Mouse (Mus musculus) Patski (cell line): ENCODE results near the gene Snf8. TPM values are rescaled to one million over a fixed set of nuclear protein-coding genes. Genes with fewer than 3 reads are reported as not detected.

Experiments
- ATAC-seq: fragments of 100-300 bp; one replicate; pipeline ENCODE4 v1.8.0; 2021
- CTCF ChIA-PET: fragments of 350-600 bp; sonication (Branson Sonifier 250); formaldehyde crosslinking; loops from one replicate; lab custom pipeline; 2022; ENCODE audit warnings: inconsistent platforms; lab: Charles Lee
- POLR2A ChIA-PET: fragments of 350-600 bp; sonication (Branson Sonifier 250); formaldehyde crosslinking; loops from one replicate; lab custom pipeline; 2022; ENCODE audit warnings: antibody characterized with exemption, inconsistent platforms; lab: Charles Lee
- DNase-seq: peaks from one replicate; pipeline ENCODE4 v3.0.0-alpha.2; 2011; ENCODE audit warnings: low read depth, low spot score
- H3K27me3 ChIP-seq: fragments of 371-371 bp; one replicate; pipeline ENCODE4 v1.5.1; 2021
- CTCF ChIP-seq: fragments of 100-300 bp; IDR thresholded peaks from one replicate; pipeline ENCODE4 v1.5.1; 2021
- in situ Hi-C: fragments of 300-500 bp; cut with MboI; formaldehyde crosslinking; loops from 3 replicates; pipeline ENCODE4 v1.11.1; 2018; ENCODE audit warnings: low pct_unique_long_range_greater_than_20kb, mixed read lengths
- polyA plus RNA-seq: library from polyadenylated mRNA; unstranded; gene quantifications from one replicate; pipeline ENCODE4 v1.2.3, GENCODE M21; 2021

Gene Snf8
- 100 TPM for polyA plus RNA-seq

DNA sequence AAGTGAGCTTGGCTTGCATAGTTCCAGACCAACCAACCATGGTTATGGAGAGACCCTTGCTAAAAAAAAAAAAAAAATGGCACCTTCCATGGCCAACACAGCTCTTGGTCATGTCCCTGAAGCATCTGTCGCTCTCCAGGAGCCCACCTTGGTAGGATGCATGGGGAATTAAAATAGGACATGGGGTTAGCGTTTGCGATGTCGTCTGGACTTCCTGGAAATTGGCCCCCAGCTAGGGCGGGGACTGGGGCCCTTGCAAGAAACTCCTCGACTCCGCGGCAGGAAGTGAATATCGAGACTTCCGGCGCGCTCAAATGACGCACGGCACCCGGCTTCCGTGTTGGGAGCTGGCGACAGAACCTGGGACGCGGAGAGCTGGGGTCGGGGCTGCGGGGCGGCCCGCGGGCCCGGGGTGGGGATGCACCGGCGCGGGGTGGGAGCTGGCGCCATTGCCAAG is at the start of gene Snf8:
TSS of gene Snf8 (plus strand) at position 290 of the 457 bp plus-strand sequence.
- H3K27me3 ChIP-seq = no peaks in the 10 kb centered on the region
- TF ChIP-seq CTCF = no peak
- ATAC-seq (peak; percentile 35), DNase-seq (peak; percentile 67)
- in situ Hi-C loops = no loop called here
- CTCF ChIA-PET = interaction anchor here (0.8 to 1.6 kb wide), 4 partner anchors 54 to 207 kb away, joined by 3 to 5 read pairs (median 4); no protein-coding TSS in a partner anchor
- POLR2A ChIA-PET = interaction anchor here (0.6 to 1.2 kb wide), 4 partner anchors 28 to 899 kb away, joined by 3 to 7 read pairs (median 4); no protein-coding TSS in a partner anchor

DNA sequence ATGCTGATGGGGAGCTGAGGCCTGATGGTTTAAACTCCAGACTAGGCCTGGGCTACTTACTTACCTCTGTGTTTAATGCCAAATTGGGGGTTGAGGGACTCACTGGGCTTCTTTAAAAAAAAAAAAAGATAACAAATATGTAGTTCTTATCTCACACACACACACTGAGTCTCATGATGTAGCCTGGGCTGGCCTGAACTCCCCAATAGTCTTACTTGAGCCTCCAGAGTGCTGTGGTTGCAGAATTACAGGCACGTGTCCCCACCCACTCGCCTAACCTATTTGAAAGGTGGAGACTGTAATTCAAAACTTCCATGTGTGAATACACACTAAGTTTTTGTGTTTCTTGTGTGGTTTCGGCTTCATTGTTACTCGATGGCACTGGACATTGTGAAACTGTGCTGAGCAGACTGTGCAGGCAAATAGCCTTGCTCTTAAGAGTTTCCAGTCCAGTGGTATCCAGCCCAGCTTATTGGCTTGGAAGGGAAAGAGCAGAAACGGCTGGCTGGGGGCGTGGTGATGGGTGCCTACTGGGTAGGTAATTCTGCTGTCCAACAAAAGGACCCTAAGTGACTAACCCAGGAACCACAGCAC is 46.7 kb upstream of the Snf8 start:
- ATAC-seq (no peak), DNase-seq (no peak)
- ChIA-PET CTCF (no interaction called here), POLR2A (no interaction called here)
- H3K27me3 ChIP-seq = no peaks in the 10 kb centered on the region
- TF ChIP-seq CTCF = no peak
- in situ Hi-C loops = loop anchor here (25.0 kb wide), 1 partner anchor 101 kb away; no protein-coding TSS in a partner anchor

DNA sequence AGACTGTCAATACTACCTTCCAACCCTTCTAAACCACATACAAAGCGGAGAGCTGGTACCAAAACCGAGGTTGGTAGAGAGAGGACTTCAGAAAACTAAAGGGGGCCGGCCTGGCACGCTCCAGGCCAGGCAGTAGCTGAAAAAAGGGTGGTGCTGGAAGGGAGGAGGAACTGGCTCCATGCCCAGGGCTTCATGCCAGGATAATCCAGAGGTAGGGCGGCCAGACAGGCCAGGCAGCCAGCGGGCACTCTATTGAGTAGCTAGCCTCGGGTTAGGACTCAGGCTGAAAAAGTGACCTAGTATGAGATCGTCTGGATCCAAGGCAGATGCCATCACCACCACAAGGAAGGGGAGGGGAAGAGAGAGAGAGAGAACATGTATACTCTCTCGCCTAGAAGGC is 46.2 kb upstream of the Snf8 start:
- ATAC-seq (peak; percentile 26), DNase-seq (no peak)

DNA sequence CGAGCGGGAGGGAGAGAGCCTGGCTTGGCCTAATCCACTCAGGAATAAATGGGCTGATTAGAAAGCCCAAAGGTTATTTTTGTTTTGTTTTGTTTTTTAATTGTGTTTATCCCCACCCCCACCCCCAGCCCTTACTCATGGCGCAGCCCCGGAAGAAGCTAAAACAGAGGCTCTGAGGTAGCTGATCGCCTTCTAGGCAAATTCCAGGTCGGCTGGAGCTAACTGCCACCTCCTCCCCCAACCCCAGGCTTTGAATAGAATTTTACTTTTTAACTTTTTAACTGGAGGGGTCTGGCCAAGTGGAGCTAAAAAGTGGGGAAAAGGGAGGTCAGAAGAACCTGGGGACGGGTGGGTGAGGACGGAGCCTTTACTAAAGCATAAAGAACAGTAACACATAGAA is 44.8 kb upstream of the Snf8 start:
- in situ Hi-C loops = loop anchor here (25.0 kb wide), 1 partner anchor 103 kb away; no protein-coding TSS in a partner anchor
- H3K27me3 ChIP-seq = no peaks in the 10 kb centered on the region
- CTCF ChIA-PET = no interaction called here
- ATAC-seq (no peak), DNase-seq (no peak)
- TF ChIP-seq CTCF = no peak
- POLR2A ChIA-PET = no interaction called here

More for the DNA sequence above, 46.2 kb upstream of the Snf8 start:
- no peak for TF ChIP-seq CTCF
- CTCF ChIA-PET = no interaction called here
- in situ Hi-C loops = loop anchor here (25.0 kb wide), 1 partner anchor 101 kb away; no protein-coding TSS in a partner anchor
- no peaks in the 10 kb centered on the region for H3K27me3 ChIP-seq
- POLR2A ChIA-PET = no interaction called here

DNA sequence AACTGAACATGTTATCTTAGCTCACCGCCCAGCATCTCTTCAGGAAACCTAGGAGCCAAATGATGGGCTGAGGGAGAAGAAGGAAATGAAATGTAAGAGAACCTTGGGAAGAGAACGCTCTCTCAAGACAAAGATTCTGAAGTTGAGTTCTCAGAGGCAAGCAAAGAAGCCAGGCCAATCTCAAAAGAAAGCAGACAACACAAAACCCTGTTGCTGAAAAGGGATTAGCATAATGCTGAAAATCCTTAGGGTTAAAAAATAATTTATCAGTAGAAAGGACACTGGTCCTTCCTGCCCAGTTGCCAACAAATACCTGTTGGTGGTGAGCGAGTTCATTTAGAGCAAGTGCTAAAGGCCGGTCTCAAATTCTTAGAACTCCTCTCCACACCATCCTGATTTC is 44.3 kb upstream of the Snf8 start:
- ATAC-seq (no peak), DNase-seq (no peak)
- in situ Hi-C loops = loop anchor here (25.0 kb wide), 1 partner anchor 103 kb away; no protein-coding TSS in a partner anchor
- ChIA-PET CTCF (no interaction called here), POLR2A (no interaction called here)
- no peaks in the 10 kb centered on the region for H3K27me3 ChIP-seq
- TF ChIP-seq CTCF = no peak

DNA sequence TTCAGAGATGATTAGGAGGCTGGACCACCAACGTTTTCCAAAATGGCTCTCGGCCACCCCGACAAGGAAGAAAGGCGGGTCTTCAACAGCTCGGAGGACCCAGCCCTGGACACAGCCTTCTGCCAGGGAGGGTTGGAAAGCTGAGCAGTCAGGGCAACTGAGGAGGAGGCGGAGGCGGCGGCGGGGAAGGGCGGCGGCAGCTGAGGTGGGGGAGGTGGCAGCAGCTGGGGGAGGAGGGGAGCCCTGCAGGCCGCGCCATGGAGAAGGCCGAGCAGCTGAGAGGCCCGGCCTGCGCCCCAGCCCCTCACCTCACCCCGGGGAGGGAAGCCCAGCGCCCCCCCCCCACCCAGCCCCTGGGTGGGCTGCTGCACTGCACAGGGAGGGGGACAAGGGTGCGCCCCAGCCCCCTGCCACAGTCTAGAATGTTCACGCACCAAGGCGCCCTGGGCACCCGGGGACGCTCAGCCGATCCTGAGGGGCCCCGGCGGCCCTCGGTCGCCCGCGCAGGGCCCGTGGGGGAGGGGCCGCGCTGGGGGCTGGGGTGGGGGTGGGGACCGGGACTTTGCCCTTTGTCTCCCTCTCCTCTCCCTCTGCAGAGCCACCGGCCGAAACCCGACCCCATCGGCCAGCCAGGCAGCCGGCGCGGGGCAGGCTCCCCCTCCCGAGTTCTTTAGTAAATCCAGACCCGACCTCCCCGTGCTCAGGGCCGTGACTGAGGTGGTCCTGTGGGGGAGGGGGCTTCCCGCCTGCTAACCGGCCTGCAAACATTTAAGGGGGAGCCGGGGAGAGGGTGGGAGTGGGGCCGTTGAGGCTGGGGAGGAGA is 43.6 kb upstream of the Snf8 start:
- H3K27me3 ChIP-seq = no peaks in the 10 kb centered on the region
- in situ Hi-C loops = loop anchor here (25.0 kb wide), 1 partner anchor 104 kb away; no protein-coding TSS in a partner anchor
- DNase-seq = no peak
- ChIA-PET CTCF (no interaction called here), POLR2A (no interaction called here)
- ATAC-seq = no peak
- TF ChIP-seq CTCF = no peak

DNA sequence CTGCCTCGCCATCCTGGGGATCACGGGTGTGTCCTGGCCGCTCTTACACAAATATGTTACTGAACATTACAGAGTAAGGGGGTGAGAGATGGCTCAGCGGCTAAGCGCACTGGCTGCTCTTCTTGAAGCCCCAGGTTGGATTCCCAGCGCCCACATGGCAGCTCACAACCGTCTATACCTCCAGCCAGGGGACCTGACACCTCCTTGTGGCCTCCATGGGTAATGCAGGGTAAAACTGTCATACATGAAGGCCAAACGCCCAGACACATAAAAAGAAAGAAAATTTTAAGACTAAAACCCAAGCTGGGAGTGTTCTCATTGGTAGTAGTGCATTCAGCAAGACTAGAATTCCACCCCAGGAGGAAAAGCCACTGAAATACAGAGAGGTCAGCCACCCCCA is 40.5 kb upstream of the Snf8 start:
- ATAC-seq = no peak
- CTCF ChIA-PET = no interaction called here
- POLR2A ChIA-PET = no interaction called here
- no peak for TF ChIP-seq CTCF
- no peak for DNase-seq
- no peaks in the 10 kb centered on the region for H3K27me3 ChIP-seq
- in situ Hi-C loops = loop anchor here (25.0 kb wide), 1 partner anchor 107 kb away; no protein-coding TSS in a partner anchor

DNA sequence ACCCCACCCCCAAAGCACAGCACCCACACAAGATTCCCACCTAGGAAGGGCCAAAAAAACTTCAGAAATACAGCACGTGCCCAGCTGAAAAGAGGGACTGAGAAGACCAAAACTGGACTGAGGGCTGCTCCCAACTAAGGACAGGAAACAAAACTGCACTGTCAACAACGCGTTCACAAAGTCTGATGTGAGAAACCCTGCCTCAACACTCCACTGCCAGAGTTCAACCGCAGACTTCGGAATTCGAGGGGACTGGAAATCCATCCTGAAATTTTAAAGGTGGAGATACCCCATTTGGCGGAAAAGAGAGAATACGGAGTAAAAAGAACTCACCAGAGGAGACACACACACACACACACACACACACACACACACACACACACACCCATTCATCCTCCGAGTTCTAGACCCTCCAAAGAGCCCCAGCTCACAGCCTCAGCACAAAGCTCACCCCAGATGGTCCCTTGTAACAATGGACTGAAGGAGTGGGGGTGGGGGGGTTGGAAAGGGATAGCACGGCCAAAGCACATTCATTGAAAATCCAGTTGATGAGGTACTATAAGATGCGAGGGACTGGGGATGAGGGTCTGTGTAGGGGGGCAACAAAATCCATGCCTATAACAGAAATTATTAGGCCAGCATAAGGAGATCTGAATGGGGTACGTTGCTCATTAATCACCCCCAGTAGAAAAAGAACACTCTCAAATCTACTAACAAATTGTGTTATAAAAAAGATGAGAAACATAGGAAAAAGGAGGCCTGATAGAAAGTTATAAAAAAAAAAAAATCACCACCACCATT is 31.4 kb upstream of the Snf8 start:
- DNase-seq (no peak), ATAC-seq (no peak)
- H3K27me3 ChIP-seq = peaks cover 33% of the 10 kb centered on the region
- CTCF ChIA-PET = interaction anchor here (1.3 kb wide), 1 partner anchor 72 kb away, joined by 3 read pairs; the partner anchor contains the start of gene Atp5g1
- TF ChIP-seq CTCF = no peak
- POLR2A ChIA-PET = no interaction called here
- in situ Hi-C loops = no loop called here

DNA sequence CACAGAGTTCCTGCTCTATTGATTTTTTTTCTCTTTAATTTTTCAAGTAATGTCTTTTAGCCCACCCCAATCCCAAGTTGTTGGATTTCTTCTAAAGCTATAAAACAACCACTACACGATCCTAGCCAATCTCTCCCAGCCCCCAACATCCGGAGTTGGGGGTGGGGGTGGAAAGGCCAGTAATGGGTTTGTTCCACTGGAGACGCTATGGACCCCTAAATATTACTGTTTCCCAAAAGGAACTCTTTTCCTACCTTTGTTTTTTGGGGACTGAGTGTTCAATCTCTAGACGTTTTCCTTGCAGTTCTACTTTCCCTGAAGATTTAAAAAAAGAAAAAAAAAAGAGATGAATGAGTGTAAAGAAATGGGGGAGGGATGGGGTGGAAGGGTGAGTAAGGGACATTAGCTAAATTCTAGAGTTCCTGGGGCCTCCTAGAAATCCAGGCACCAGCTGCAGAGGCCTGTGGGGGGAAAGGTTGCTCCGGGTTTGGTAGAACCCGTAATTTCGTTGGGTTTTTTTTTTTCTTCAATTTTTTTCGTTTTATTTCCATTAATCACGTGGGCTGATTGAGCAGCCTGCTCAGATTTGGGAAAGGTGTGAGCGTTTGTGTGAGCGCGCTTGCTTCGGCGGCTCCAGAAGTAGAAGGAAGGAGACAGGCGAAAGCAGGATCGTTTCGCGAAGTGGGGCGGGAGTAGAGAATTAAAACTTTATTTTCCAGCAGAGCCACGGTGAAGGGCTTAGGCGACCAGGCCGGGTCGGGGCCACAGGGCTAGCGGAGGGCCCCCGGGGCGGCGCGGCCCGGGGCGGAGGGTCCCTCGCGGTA is 30.5 kb upstream of the Snf8 start:
- no peak for ATAC-seq
- ChIA-PET CTCF (no interaction called here), POLR2A (no interaction called here)
- no peak for TF ChIP-seq CTCF
- DNase-seq = no peak
- peaks cover 36% of the 10 kb centered on the region for H3K27me3 ChIP-seq
- in situ Hi-C loops = no loop called here
